Mouse (Mus musculus): ENCODE data around the gene AW011738. TPM values are rescaled to one million over a fixed set of nuclear protein-coding genes. Genes with fewer than 3 reads are reported as not detected.

Gene AW011738
- polyA plus RNA-seq, 1 experiment from 2014 or later = 4.3 TPM

DNA sequence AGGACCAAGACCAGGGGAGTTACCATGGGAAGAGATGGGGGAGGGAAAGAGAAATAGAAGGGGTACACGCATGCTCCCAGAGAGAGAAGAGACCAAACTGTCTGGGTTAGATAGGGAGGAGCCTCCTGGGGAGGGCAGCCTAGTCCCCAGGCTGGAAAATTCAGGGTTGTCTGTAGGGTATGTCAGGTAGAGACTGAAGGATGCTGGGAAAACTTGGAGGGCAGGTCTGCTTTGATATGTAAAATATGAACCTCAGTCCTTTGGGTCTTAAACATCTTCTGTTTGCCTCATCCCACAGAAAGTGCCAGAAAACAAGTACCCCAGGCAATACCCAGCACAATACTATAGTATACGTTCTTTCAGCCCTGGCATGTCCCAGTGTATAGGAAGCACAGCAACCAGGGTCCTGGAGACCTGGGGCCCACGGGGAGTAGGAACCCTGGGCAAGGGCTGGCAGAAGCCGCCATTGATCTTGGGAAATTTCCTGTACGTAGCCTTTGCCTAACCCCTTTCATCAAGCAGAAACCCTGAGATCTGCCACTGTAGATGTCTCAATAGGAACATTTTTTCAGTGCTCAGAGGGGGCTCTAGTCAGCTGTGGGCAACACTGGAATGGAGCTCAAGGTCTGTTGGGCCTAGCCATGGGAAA is 14.8 kb upstream of the AW011738 start:
- H3K9ac ChIP-seq = no peak overlapping the region
- no peak overlapping the region for H3K4me3 ChIP-seq
- ATAC-seq (ENCODE audit: insufficient number of reproducible peaks, low FRiP score) = no peak
- H3K4me2 ChIP-seq = peak overlapping the region; percentile 27
- H3K36me3 ChIP-seq = peaks cover 44% of the 10 kb centered on the region
- peak overlapping the region; percentile 49; the same call in 1 of the 2 replicates for H3K27ac ChIP-seq (ENCODE audit: poor library complexity, severe bottlenecking)
- no peaks in the 10 kb centered on the region for H3K9me3 ChIP-seq (replicated peaks)
- no peaks in the 10 kb centered on the region for H3K27me3 ChIP-seq (replicated peaks)
- H3K4me1 ChIP-seq (replicated peaks) = peaks cover 85% of the 10 kb centered on the region
- 59% methylated on average over 5 of the region's 5 CpGs for WGBS

DNA sequence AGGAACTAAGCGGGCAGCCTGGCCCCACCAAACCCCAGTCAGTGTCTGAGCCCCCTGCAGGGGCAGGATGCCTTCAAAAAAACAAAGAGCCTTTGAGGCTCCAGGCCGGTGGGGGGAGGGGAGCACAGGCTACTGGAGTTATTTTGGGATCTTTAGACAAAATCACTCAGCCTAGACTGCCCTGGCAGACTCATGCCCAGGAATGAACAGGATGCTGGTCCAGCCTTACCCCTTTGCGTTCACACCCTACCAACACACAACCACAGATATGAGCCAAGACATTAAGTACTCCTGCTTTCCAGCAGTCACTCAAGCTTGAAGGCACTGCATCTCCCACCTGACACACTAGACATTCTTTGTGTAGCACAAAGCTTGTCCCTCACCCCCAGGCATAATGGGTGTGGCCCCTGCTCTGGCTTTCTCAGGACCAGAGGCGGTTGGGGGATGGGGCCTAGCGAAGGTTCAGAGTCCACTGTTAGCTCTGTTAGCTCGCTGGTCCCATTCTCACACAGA is 14.2 kb upstream of the AW011738 start:
- 14% methylated on average over 6 of the region's 6 CpGs for WGBS
- H3K9me3 ChIP-seq (replicated peaks) = no peaks in the 10 kb centered on the region
- peaks cover 91% of the 10 kb centered on the region for H3K4me1 ChIP-seq (replicated peaks)
- H3K4me2 ChIP-seq = peak overlapping the region; percentile 27
- no peak overlapping the region for H3K4me3 ChIP-seq
- H3K9ac ChIP-seq = no peak overlapping the region
- peaks cover 44% of the 10 kb centered on the region for H3K36me3 ChIP-seq
- 0 out of 2 replicates have a peak, but pooled peaks have one; percentile 9 for ATAC-seq (ENCODE audit: insufficient number of reproducible peaks, low FRiP score)
- H3K27me3 ChIP-seq (replicated peaks) = no peaks in the 10 kb centered on the region
- peak overlapping the region; percentile 49; the same call in 1 of the 2 replicates for H3K27ac ChIP-seq (ENCODE audit: poor library complexity, severe bottlenecking)

- 0 out of 2 replicates have a peak overlapping the region, but pooled peaks have one; percentile 18 for H3K9ac ChIP-seq
- peaks cover 45% of the 10 kb centered on the region for H3K36me3 ChIP-seq
- H3K4me3 ChIP-seq = no peak overlapping the region
- no peaks in the 10 kb centered on the region for H3K9me3 ChIP-seq (replicated peaks)
- 45% methylated on average over 8 of the region's 8 CpGs for WGBS
- H3K4me2 ChIP-seq = peak overlapping the region; percentile 14; the same call in 1 of the 2 replicates
- ATAC-seq (ENCODE audit: insufficient number of reproducible peaks, low FRiP score) = no peak
- peaks cover 78% of the 10 kb centered on the region for H3K4me1 ChIP-seq (replicated peaks)
- H3K27me3 ChIP-seq (replicated peaks) = no peaks in the 10 kb centered on the region
- no peak overlapping the region; the same call in 1 of the 2 replicates for H3K27ac ChIP-seq (ENCODE audit: poor library complexity, severe bottlenecking)
These were observed 10.5 kb upstream of the AW011738 start for GRCm38 (mm10) chr4:156192421-156193199.

GRCm38 (mm10) chr4:156193200-156193590 is 9.9 kb upstream of the AW011738 start:
- Histone ChIP-seq H3K4me3 (no peak overlapping the region), H3K4me2 (peak overlapping the region; percentile 14; the same call in 1 of the 2 replicates), H3K27me3 (replicated peaks) (no peaks in the 10 kb centered on the region), H3K9me3 (replicated peaks) (no peaks in the 10 kb centered on the region), H3K36me3 (peaks cover 45% of the 10 kb centered on the region), H3K9ac (no peak overlapping the region), H3K27ac (ENCODE audit: poor library complexity, severe bottlenecking) (no peak overlapping the region), H3K4me1 (replicated peaks) (peaks cover 74% of the 10 kb centered on the region)
- no peak for ATAC-seq (ENCODE audit: insufficient number of reproducible peaks, low FRiP score)
- WGBS = 18% methylated on average over 2 of the region's 2 CpGs

GRCm38 (mm10) chr4:156193906-156194305 is 9.2 kb upstream of the AW011738 start:
- ATAC-seq (ENCODE audit: insufficient number of reproducible peaks, low FRiP score) = no peak
- 71% methylated on average over 5 of the region's 5 CpGs for WGBS
- Histone ChIP-seq H3K4me3 (no peak overlapping the region), H3K27ac (ENCODE audit: poor library complexity, severe bottlenecking) (no peak overlapping the region), H3K9ac (no peak overlapping the region), H3K36me3 (peaks cover 45% of the 10 kb centered on the region), H3K4me2 (no peak overlapping the region), H3K27me3 (replicated peaks) (no peaks in the 10 kb centered on the region), H3K4me1 (replicated peaks) (peaks cover 70% of the 10 kb centered on the region), H3K9me3 (replicated peaks) (no peaks in the 10 kb centered on the region)

- no peak overlapping the region for H3K4me3 ChIP-seq
- 50% methylated on average over 6 of the region's 6 CpGs for WGBS
- H3K36me3 ChIP-seq = peaks cover 45% of the 10 kb centered on the region
- ATAC-seq (ENCODE audit: insufficient number of reproducible peaks, low FRiP score) = no peak
- H3K4me1 ChIP-seq (replicated peaks) = peaks cover 66% of the 10 kb centered on the region
- no peaks in the 10 kb centered on the region for H3K9me3 ChIP-seq (replicated peaks)
- no peaks in the 10 kb centered on the region for H3K27me3 ChIP-seq (replicated peaks)
- H3K9ac ChIP-seq = no peak overlapping the region
- H3K27ac ChIP-seq (ENCODE audit: poor library complexity, severe bottlenecking) = no peak overlapping the region
- 0 out of 2 replicates have a peak overlapping the region, but pooled peaks have one; percentile 99 for H3K4me2 ChIP-seq
These were observed 8.8 kb upstream of the AW011738 start for GRCm38 (mm10) chr4:156194346-156194745.

DNA sequence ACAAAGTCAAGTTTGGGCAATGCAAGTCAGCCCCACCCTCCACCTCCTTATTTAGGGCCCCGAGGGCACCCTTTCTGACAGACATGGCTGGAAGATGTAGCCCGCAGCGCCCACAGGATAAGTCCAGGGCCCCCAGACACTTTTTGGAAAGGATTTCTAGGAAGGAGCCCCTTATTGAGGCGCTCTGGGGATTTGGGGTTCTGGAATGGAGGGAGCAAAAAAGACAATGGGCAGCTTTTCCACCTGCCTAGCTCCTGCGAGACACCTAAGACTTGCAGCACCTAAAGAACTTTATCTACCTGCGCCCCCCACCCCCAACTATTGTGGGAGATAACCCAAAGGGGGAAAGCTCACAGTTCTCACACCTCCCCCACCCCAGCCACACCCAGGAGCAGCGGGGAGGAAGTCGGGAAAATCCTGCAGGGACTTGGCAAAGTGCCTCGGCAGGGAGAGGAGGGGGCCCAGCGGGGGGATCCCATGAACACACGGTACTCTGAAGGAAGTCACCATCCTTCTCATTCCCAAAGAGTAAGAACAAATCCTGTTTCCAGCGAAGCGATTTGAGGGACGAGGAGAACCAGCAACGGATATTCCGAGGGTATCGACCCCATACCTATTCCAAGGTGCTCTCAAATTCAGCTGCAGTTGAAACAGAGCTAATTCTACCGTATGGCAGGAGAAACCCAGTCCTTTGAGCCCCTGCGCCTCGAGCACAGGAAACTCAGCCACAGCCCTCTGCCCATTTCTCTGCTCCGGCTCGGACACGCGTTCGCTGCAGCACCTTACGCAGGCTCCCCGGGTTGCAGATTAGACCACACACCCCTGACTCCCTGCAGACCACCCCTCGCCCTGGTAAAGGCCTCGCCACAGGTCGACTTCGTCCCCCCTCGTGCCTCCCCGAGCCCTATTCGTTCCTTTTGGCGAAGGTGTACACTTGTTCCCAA is 6.9 kb upstream of the AW011738 start:
- Histone ChIP-seq H3K27me3 (replicated peaks) (no peaks in the 10 kb centered on the region), H3K36me3 (peaks cover 33% of the 10 kb centered on the region), H3K27ac (ENCODE audit: poor library complexity, severe bottlenecking) (peak overlapping the region; percentile 86), H3K9me3 (replicated peaks) (no peaks in the 10 kb centered on the region), H3K4me3 (peak overlapping the region; percentile 84), H3K9ac (peak overlapping the region; percentile 93), H3K4me1 (replicated peaks) (peaks cover 54% of the 10 kb centered on the region), H3K4me2 (peak overlapping the region; percentile 99)
- peak; percentile 35; the same call in 1 of the 2 replicates for ATAC-seq (ENCODE audit: insufficient number of reproducible peaks, low FRiP score)
- WGBS = 4% methylated on average over 35 of the region's 35 CpGs

DNA sequence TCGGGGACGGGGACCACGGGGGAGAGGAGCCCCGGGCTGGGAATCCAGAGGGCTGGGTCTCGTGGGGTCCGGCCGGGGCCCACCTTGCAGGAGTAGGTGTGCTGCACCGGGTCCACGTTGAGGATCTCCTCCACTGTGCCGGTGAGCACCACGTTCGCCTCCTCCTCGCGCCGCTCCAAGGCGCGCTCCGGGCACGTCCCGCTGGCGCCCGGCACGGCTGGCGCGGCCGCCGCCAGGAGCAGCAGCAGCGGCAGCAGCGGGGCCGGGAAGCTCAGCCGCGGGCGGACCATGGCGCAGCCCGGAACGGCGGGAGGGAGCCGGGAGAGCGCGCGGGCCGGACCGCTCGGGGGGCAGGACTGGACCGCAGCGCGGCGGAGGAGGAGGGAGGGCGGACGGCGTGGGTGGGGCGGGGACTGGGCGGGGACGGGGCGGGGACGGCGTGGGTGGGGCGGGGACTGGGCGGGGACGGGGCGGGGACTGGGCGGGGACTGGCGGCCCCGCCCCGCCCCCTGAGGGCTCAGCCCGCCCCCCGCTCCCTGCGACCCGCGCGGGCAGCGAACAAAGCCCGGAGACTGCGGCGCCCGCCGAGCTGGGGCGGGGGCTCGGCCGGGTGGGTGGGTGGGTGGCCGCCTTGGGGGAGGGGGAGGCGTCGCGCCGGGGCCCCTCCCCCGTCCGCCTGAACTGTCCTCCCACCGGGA is 5.8 kb upstream of the AW011738 start, which contains the start of gene Agrn:
TSS of gene Agrn (minus strand) at position 358 of the 698 bp plus-strand sequence.
- H3K36me3 ChIP-seq = peaks cover 27% of the 10 kb centered on the region
- peak within 1 kb of the TSS; percentile 93 for H3K27ac ChIP-seq (ENCODE audit: poor library complexity, severe bottlenecking)
- peak within 1 kb of the TSS; percentile 84 for H3K4me3 ChIP-seq
- under 1% methylated on average over 40 of the region's 88 CpGs for whole genome bisulfite sequencing
- peak within 1 kb of the TSS; percentile 93 for H3K9ac ChIP-seq
- peak within 1 kb of the TSS; percentile 99 for H3K4me2 ChIP-seq
- H3K27me3 ChIP-seq (replicated peaks) = no peaks in the 10 kb centered on the region
- no peaks in the 10 kb centered on the region for H3K9me3 ChIP-seq (replicated peaks)
- peaks cover 52% of the 10 kb centered on the region for H3K4me1 ChIP-seq (replicated peaks)
- peak; percentile 88 for ATAC-seq (ENCODE audit: insufficient number of reproducible peaks, low FRiP score)

DNA sequence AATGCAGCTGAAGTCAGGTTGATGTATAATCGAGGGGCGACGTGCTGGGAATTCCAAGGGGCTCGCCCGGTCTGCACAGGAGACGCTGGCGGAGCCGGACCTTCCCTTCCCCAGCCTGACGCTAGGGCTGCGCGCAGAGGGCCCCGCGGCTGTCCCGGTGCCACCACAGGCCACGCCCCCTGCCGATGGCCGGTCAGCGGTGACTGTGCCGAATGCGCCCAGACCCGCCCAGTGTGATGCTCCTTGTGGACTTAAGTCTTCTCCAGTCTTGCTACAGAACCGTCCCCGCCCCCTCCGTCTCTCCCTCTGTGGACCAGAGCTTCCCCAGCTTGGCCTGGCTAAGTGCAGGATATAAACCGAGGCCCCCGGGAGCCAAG is 5.3 kb upstream of the AW011738 start:
- Histone ChIP-seq H3K9ac (peak overlapping the region; percentile 82), H3K36me3 (peaks cover 21% of the 10 kb centered on the region), H3K4me1 (replicated peaks) (peaks cover 51% of the 10 kb centered on the region), H3K9me3 (replicated peaks) (no peaks in the 10 kb centered on the region), H3K27me3 (replicated peaks) (no peaks in the 10 kb centered on the region), H3K4me2 (peak overlapping the region; percentile 99), H3K27ac (ENCODE audit: poor library complexity, severe bottlenecking) (peak overlapping the region; percentile 93), H3K4me3 (peak overlapping the region; percentile 84)
- under 1% methylated on average over 26 of the region's 26 CpGs for WGBS
- peak; percentile 93 for ATAC-seq (ENCODE audit: insufficient number of reproducible peaks, low FRiP score)
